Mouse (Mus musculus) megakaryocyte, embryonic 14.5 days (primary cell): ENCODE data around the gene Cep135.

Experiments
- FLI1 ChIP-seq: IDR thresholded peaks from 2 replicates; pipeline ENCODE4 v1.6.1; 2012; ENCODE audit warnings: low read length, inconsistent platforms, mixed read lengths
- GATA1 ChIP-seq: IDR thresholded peaks from 3 replicates; pipeline ENCODE4 v1.6.1; 2012; ENCODE audit warnings: mixed read lengths, low read length, inconsistent platforms, borderline replicate concordance

DNA sequence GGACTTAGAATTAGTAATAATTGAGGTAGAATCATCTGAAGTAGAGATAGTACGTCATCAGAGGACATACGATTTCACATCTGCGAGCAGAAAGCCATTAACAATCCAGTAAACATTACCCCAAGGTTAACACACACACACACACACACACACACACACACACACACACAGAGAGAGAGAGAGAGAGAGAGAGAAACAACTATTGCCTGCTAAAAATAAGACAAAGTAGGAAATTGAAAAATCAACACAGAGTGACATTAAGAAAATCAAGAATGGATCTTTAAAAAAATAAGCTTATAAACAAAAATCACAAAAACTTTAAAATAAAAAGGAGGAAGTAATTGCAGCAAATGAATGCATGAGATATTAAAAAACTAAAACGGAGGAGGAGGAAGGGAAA is 61.4 kb downstream of the Cep135 start:
- TF ChIP-seq GATA1 (no peak), FLI1 (no peak)
